Mouse (Mus musculus) adipocyte (in vitro differentiated cells): ENCODE results near the gene Lax1.

Experiments used
- DNase-seq: peaks from one replicate; pipeline ENCODE4 v3.0.0-alpha.2; 2016; ENCODE audit warnings: low spot score

Gene Lax1

DNA sequence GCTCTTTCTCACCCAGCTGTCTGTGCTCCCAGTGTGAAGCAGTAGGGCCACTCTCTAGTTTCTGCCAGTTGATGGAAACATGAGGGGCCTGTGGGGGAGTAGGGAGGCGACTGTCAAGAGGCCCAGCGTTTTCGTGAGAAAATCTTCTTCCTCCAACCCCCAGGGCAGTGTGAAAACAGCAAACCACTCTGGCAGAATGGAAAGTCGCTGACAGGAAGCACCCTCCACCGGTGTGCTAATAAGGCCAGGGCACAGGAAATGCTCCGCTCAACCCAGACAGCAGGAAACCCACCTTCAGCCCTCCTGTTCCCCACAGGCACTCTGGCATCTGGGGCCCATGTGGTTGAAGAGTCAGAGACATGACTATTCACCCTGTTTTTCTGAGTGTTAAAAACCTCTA lies at the start of gene Lax1:
TSS of gene Lax1 (minus strand) at position 212 of the 400 bp plus-strand sequence.
- DNase-seq = no peak

- no peak for DNase-seq
These were observed 46.8 kb upstream of the Lax1 start for GRCm38 (mm10) chr1:133736664-133737063.

- DNase-seq = peak; percentile 42
These were observed 46.2 kb upstream of the Lax1 start for GRCm38 (mm10) chr1:133735995-133736652.

- DNase-seq = no peak
These were observed 42.9 kb upstream of the Lax1 start for GRCm38 (mm10) chr1:133732814-133733213.

DNA sequence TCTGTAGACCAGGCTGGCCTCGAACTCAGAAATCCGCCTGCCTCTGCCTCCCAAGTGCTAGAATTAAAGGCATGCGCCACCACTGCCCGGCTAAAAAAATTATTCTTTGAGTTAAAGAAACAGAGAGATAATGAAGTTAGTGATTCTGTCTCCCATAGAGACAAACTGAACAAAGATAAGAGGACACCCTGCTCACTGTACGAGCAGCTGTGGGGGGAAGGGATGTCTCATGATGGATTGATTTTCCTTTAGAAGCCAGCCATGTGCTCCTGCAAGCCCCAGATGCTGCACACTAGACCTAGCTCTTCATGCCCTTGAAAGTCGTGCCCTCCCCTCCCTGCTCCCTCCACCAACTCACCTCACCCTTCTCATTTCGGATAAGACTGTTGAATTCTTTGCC lies 38.4 kb upstream of the Lax1 start:
- DNase-seq = no peak

- DNase-seq = no peak
These were observed 30.4 kb upstream of the Lax1 start for GRCm38 (mm10) chr1:133720342-133720741.

DNA sequence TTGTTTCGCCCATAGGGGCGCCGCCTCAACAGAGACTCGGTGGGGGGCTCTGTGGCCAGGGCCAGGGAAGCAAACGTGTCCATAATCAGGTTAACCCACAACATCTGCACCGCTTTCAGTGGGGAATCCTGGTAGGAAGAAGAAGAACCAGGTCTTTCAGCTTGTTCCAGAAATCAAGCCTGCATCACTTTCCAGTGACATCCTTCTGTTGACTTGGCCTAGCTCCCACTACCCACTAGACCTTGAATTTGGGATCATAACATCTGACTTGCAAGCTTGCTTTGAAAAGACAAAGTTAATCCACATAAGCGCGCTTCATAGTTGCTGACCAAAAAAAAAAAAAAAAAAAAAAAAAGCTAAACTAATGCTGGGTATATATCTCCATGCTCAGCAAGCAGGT lies 28.9 kb upstream of the Lax1 start:
- DNase-seq = no peak

- DNase-seq = no peak
These were observed 28.4 kb upstream of the Lax1 start for GRCm38 (mm10) chr1:133718296-133718695.

DNA sequence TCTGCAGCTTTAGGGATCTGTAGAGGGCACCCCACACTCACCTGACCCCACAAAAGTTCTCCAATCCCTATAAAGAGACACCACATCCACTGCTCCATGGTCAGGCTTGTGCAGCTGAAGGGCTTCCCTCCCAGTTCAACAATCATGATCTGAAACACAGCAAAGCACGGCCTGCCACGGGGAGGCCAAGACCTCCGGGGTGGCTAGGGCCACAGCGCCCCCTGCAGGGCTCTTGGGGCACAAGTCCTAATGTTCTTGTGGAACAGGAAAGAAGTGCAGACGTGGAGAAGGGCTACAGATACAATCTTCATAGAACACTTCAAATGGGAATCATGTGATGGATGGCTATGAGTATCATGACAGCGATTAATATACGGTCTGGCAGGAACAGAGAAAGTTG lies 26.6 kb upstream of the Lax1 start:
- peak; percentile 45 for DNase-seq

DNA sequence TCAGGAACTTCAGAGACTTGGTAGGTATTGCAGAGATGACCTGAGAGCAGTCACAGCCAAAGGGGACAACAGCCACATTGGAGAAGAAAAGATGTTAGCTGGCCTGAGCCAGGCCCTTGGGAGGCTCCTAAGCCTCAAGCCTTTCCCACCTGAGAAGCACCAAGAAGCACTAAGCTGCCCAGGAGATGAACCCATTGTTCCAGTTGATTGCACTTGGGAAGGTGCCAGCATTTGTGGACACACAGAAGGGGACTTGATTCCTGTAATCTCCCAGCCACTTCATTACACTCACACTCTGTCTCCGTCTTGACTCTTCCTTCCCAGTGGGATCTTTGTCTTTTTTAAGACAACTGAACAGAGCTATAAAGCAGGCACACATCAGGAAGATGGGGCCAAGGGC lies 25.3 kb upstream of the Lax1 start:
- DNase-seq = no peak

GRCm38 (mm10) chr1:133713009-133713370 lies 23.1 kb upstream of the Lax1 start:
- DNase-seq = peak; percentile 73

GRCm38 (mm10) chr1:133712288-133713008 lies 22.5 kb upstream of the Lax1 start:
- no peak for DNase-seq

GRCm38 (mm10) chr1:133711376-133711775 lies 21.5 kb upstream of the Lax1 start:
- no peak for DNase-seq

DNA sequence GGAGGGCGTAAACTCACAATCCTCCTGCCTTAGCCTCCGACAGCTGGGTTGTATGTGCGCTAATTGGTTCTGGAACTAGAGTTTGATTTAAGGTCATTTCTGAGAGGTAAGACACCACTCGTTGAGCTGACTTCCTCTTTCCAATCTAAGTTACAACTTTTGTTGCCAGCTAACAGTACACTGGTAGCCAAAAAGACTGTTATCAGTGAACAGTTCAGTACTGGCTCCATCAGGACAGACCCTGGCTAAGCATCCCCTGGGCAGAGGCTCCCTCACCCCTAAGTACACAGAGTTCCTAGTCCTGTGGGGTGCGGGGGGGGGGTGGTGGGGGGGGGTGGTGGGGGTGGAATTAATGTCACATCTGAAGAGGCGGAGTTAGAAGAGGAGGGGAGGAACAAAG lies 21.0 kb upstream of the Lax1 start:
- no peak for DNase-seq

- no peak for DNase-seq
These were observed 19.4 kb upstream of the Lax1 start for GRCm38 (mm10) chr1:133709292-133709691.

GRCm38 (mm10) chr1:133701824-133702223 lies 11.9 kb upstream of the Lax1 start:
- DNase-seq = peak; percentile 41

- DNase-seq = no peak
These were observed 8.2 kb upstream of the Lax1 start for GRCm38 (mm10) chr1:133697935-133698620.

DNA sequence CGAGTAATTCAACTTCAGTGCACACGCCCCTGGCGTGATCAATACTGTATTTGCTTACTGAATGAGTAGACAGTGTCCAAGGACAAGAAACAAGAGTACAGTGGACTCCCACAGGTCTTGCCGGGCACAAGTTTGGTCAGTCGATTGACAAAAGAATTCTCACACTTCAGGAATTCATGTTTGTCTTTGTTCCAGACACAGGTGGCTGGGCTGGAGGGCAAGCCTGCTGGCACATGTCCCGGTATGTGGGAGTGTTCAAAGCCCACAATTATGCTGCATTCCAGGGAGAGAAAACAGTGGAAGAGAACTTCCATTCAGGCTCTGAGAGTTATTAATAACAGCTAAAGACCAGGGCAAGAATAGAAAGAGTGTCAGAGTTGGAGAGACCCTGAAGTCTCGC lies 6.0 kb upstream of the Lax1 start:
- no peak for DNase-seq

- no peak for DNase-seq
These were observed 5.0 kb upstream of the Lax1 start for GRCm38 (mm10) chr1:133694876-133695275.

DNA sequence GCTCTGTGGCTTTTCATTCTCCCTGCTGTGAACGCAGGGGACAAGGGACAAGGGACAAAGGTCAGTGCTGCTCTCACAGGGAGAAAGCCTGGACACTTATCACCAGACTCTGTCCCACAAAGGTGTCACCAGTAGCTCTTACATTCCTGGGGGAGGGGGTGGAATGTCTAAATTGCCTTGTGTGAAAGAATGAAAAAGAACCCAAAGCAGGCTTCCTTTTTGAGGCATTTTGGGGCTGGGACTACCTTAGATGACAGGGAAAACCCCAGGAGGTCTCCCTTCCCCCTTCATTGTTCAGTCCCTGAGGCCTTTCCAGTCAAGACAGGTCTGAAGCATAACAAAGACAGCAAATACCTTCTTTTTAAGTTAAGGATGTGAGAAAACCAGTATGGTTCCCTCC lies 4.4 kb upstream of the Lax1 start:
- no peak for DNase-seq

DNA sequence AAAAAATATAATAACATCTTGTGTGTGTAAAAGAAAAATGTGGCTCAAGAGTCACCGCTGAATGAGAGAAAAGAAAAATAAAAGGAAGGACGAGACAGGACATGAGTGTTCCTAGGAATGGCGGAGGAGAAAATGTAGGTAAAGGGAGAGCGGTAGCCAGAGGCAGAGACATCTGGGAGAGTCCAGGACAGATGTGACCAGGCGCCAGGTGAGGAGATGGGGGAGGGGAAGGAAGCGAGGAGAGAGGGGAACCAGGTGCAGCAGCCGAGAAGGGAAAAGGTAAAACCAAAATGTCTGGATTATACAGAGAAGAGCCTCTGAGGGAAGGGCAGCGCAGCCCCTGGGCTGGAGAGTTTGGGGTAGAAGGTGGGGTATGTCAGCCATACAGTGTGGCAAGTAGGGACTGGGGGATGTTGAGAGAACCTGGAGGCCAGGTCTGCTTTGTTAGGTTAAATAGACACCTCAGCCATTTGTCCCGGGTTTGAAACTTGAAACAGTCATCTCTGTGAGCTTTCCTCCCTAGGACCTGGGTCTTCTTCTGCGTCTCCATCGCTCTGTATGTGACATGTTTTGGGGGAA lies 3.7 kb upstream of the Lax1 start:
- DNase-seq = no peak

DNA sequence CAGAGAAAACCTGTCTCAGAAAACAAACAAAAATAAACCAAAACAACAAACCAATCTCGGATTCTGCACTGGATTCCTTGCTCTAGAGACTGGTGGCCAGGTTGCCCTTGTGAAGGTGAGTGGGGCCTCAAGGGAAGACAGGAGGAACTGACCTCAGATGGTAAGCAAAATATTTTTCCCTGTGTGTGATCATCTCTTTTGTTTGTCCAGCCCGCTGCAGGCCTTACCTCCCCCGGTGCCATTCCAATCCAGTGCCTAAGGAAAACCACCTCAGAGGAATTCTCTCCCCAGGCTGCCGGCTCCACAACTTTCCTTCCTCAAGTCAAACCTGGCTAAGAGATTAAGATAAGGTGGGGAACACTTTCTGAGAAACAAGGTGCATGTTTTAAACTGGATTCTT lies 2.3 kb upstream of the Lax1 start:
- no peak for DNase-seq

GRCm38 (mm10) chr1:133691046-133691445 lies 1.1 kb upstream of the Lax1 start:
- DNase-seq = no peak
